Mouse (Mus musculus) megakaryocyte, adult 5-6 weeks (primary cell): Measurements from ENCODE around the gene Mgrn1. TPM values are rescaled to one million over a fixed set of nuclear protein-coding genes. Genes with fewer than 3 reads are reported as not detected.

ENCODE experiments used
- ATAC-seq: 2 replicates; pipeline ENCODE4 v1.8.0; 2016; ENCODE audit warnings: mild to moderate bottlenecking, inconsistent platforms; ENCODE audit not compliant: poor library complexity, severe bottlenecking
- total RNA-seq, 2 experiments: library from RNA; stranded (forward) in 1 of 2; stranded (reverse) in 1 of 2; fragments of 153-499, 151-499 nt in 1 of 2; fragments of 221-1000, 200-1000 nt in 1 of 2; gene quantifications; 2 replicates each; pipeline versions ENCODE4 v1.2.3 to v1.2.4; 2015 to 2017

Gene Mgrn1
- total RNA-seq, 2 experiments from 2014 or later: 32.1 to 33.0 TPM

- ATAC-seq: no peak
Observed at GRCm38 (mm10) chr16:4906559-4906958, 20.5 kb downstream of the Mgrn1 start.

GRCm38 (mm10) chr16:4907386-4907785 is 21.3 kb downstream of the Mgrn1 start:
- no peak for ATAC-seq

- ATAC-seq: peak; percentile 87
Observed at GRCm38 (mm10) chr16:4907972-4908371, 21.9 kb downstream of the Mgrn1 start.

GRCm38 (mm10) chr16:4909745-4910144 is 23.7 kb downstream of the Mgrn1 start:
- no peak for ATAC-seq

GRCm38 (mm10) chr16:4910758-4911157 is 24.7 kb downstream of the Mgrn1 start:
- no peak for ATAC-seq

GRCm38 (mm10) chr16:4912074-4912648 is 26.1 kb downstream of the Mgrn1 start:
- ATAC-seq: no peak

GRCm38 (mm10) chr16:4912907-4913782 is 27.1 kb downstream of the Mgrn1 start:
- peak; percentile 87 for ATAC-seq

GRCm38 (mm10) chr16:4913783-4914735 is 28.0 kb downstream of the Mgrn1 start:
- peak; percentile 68 for ATAC-seq

- no peak for ATAC-seq
Observed at GRCm38 (mm10) chr16:4915931-4916330, 29.9 kb downstream of the Mgrn1 start.

GRCm38 (mm10) chr16:4916608-4917007 is 30.6 kb downstream of the Mgrn1 start:
- no peak for ATAC-seq

- 0 out of 2 replicates have a peak, but pooled peaks have one; percentile 33 for ATAC-seq
Observed at GRCm38 (mm10) chr16:4920556-4920955, 34.5 kb downstream of the Mgrn1 start.

- no peak for ATAC-seq
Observed at GRCm38 (mm10) chr16:4922481-4922880, 36.4 kb downstream of the Mgrn1 start.

- ATAC-seq: no peak
Observed at GRCm38 (mm10) chr16:4923996-4924395, 37.9 kb downstream of the Mgrn1 start.

- ATAC-seq: no peak
Observed at GRCm38 (mm10) chr16:4927967-4928366, 41.9 kb downstream of the Mgrn1 start.

- ATAC-seq: no peak
Observed at GRCm38 (mm10) chr16:4928474-4928873, 42.4 kb downstream of the Mgrn1 start.

GRCm38 (mm10) chr16:4932429-4932828 is 46.4 kb downstream of the Mgrn1 start:
- ATAC-seq: no peak

GRCm38 (mm10) chr16:4935430-4935829 is 49.4 kb downstream of the Mgrn1 start:
- no peak for ATAC-seq

- no peak for ATAC-seq
Observed at GRCm38 (mm10) chr16:4935931-4936703, 50.1 kb downstream of the Mgrn1 start.

GRCm38 (mm10) chr16:4937351-4938190 is 51.5 kb downstream of the Mgrn1 start:
- no peak for ATAC-seq
